Comparison of ENCODE assay signal across 8 mouse cellular contexts in the genomic region with DNA sequence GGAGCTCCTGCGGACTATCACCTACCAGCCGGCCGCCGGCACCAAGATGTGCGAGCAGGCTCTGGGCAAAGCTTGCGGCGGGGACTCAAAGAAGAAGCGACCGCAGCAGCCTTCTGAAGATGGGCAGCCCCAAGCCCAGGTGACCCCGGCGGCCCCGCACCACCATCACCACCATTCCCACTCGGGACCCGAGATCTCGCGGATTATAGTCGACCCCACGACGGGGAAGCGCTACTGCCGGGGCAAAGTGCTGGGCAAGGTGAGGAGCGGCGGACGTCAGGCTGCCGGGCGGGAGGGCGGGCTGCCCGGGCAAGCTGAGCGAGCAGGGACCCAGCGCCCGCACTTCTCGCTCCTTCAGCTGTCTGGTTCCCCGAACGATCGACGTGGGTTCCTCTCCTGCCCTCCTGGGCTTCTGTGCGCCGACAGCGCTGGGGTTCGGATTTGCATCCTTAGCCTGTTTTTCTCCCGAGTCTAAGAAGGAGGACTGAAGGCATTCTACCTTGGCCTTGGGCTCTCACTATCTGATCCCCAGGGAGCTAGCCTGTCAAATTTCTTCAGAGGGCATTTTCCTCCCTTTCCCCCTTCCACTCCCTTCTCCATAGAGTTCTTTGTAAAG. TPM values are rescaled to one million over a fixed set of nuclear protein-coding genes. Genes with fewer than 3 reads are reported as not detected.
DNase-seq lines count a peak whose midpoint lies in the region; ATAC-seq and TF ChIP-seq lines count a peak whose summit lies in the region.

No protein-coding gene starts in this region.

- H3K9me3 ChIP-seq in E14TG2a.4 (ENCODE audit: low read length): no peaks in the 10 kb centered on the region
- 0 out of 2 replicates have a peak, but pooled peaks cover 4% of the 10 kb centered on the region for H3K9me3 ChIP-seq in embryonic facial prominence, embryonic 14.5 days (ENCODE audit: control insufficient read depth, low read length)
- peaks cover 4% of the 10 kb centered on the region for H3K9me3 ChIP-seq in hindbrain, embryonic 16.5 days (ENCODE audit: control insufficient read depth, low read length)

- peak overlapping the region; percentile 94 for H3K9ac ChIP-seq in embryonic facial prominence, embryonic 14.5 days (ENCODE audit: low read depth, low read length)
- H3K9ac ChIP-seq in hindbrain, embryonic 16.5 days (ENCODE audit: low read depth, low read length): peak overlapping the region; percentile 96

- peak; percentile 8 for ATAC-seq in embryonic facial prominence, embryonic 14.5 days (ENCODE audit: low read depth)
- ATAC-seq in hindbrain, embryonic 16.5 days: no peak; the same call in 1 of the 2 replicates

- intact Hi-C loops in gastrocnemius, adult 2 months (cut with DNase I): loop anchor here (5.0 to 10.0 kb wide), 3 partner anchors 167 to 470 kb away; no protein-coding TSS in a partner anchor
- intact Hi-C loops in gastrocnemius, postnatal 14 days (cut with DNase I; ENCODE audit: low total_unique reads): no loop called here

- H3K4me1 ChIP-seq in E14TG2a.4 (replicated peaks; ENCODE audit: low read depth, low read length): peaks cover 9% of the 10 kb centered on the region
- peaks cover 4% of the 10 kb centered on the region for H3K4me1 ChIP-seq in embryonic facial prominence, embryonic 14.5 days (ENCODE audit: control insufficient read depth, insufficient read depth, low read length)
- H3K4me1 ChIP-seq in hindbrain, embryonic 16.5 days (ENCODE audit: control insufficient read depth, insufficient read depth, low read depth, low read length): peaks cover 5% of the 10 kb centered on the region

- peak overlapping the region; percentile 86 for H3K27ac ChIP-seq in gastrocnemius, adult 2 months
- H3K27ac ChIP-seq in embryonic facial prominence, embryonic 14.5 days (replicated peaks; ENCODE audit: low read depth, low read length): peak overlapping the region; percentile 87
- H3K27ac ChIP-seq in hindbrain, embryonic 16.5 days (ENCODE audit: low read depth, low read length): peak overlapping the region; percentile 94

- H3K27me3 ChIP-seq in E14TG2a.4 (ENCODE audit: insufficient read depth, low read length): peaks cover 20% of the 10 kb centered on the region
- H3K27me3 ChIP-seq in embryonic facial prominence, embryonic 14.5 days (replicated peaks; ENCODE audit: control insufficient read depth, insufficient read depth, low read length): no peaks in the 10 kb centered on the region
- no peaks in the 10 kb centered on the region for H3K27me3 ChIP-seq in hindbrain, embryonic 16.5 days (replicated peaks; ENCODE audit: control insufficient read depth, insufficient read depth, low read length)

- H3K4me3 ChIP-seq in gastrocnemius, adult 2 months: peak overlapping the region; percentile 86
- H3K4me3 ChIP-seq in E14TG2a.4 (replicated peaks; ENCODE audit: low read length): peak overlapping the region; percentile 86
- peak overlapping the region; percentile 82 for H3K4me3 ChIP-seq in embryonic facial prominence, embryonic 14.5 days (ENCODE audit: low read depth, low read length)
- peak overlapping the region; percentile 91 for H3K4me3 ChIP-seq in hindbrain, embryonic 16.5 days (ENCODE audit: low read length)

- H3K36me3 ChIP-seq in E14TG2a.4 (ENCODE audit: insufficient read depth, low read length): peaks cover 30% of the 10 kb centered on the region
- H3K36me3 ChIP-seq in embryonic facial prominence, embryonic 14.5 days (ENCODE audit: control insufficient read depth, insufficient read depth, low read length): peaks cover 36% of the 10 kb centered on the region
- peaks cover 29% of the 10 kb centered on the region for H3K36me3 ChIP-seq in hindbrain, embryonic 16.5 days (ENCODE audit: control insufficient read depth, insufficient read depth, low read length)

- TF ChIP-seq CTCF in gastrocnemius, adult 2 months (IDR thresholded peaks at IDR 0.05): no peak
- no peak for TF ChIP-seq CTCF in E14TG2a.4 (conservative IDR thresholded peaks at IDR 0.05; ENCODE audit: low read length)

- peak overlapping the region; percentile 90 for H3K4me2 ChIP-seq in embryonic facial prominence, embryonic 14.5 days (ENCODE audit: low read depth, low read length)
- H3K4me2 ChIP-seq in hindbrain, embryonic 16.5 days (ENCODE audit: low read length): peak overlapping the region; percentile 99

- DNase-seq in gastrocnemius, adult 2 months: peak; percentile 49
- no peak for DNase-seq in gastrocnemius, postnatal 14 days
- peak; percentile 47 for DNase-seq in embryonic facial prominence, embryonic 14.5 days (ENCODE audit: low spot score)
- DNase-seq in mesoderm, embryonic 11.5 days (ENCODE audit: low read depth, low spot score): peak; percentile 42
- DNase-seq in cerebellum, adult 11-12 months: no peak
- no peak for DNase-seq in right cerebral cortex, adult 18-20 months

- 0% methylated on average over 6 of the region's 41 CpGs for WGBS in embryonic facial prominence, embryonic 14.5 days
- WGBS in hindbrain, embryonic 16.5 days: 1% methylated on average over 32 of the region's 41 CpGs

RNA-seq across cellular contexts. Expression of gene Plk2, which starts 0.4 kb away (rescaled TPM):
- total RNA-seq in gastrocnemius, adult 2 months (2021): 1 to 10 TPM; 3.6 to 6.5 TPM
- 10 to 100 TPM; 20.6 TPM for total RNA-seq in gastrocnemius, postnatal 14 days (2021)
- polyA plus RNA-seq in embryonic facial prominence, embryonic 14.5 days (2014; fragmentation: Nextera tagmentation; extraction: Ambion mirVana): 97.9 and 133 TPM in 2 replicates
- polyA plus RNA-seq in hindbrain, embryonic 16.5 days (2015; fragmentation: Nextera tagmentation; extraction: Ambion mirVana): 125 and 127 TPM in 2 replicates

RNA-seq across cellular contexts. Expression of gene Gapt, which starts 38.3 kb away (rescaled TPM):
- under 1 TPM; 0.13 to 0.14 TPM for total RNA-seq in gastrocnemius, adult 2 months (2021)
- total RNA-seq in gastrocnemius, postnatal 14 days (2021): under 1 TPM in 1 of 2 experiments, not detected in 1; 0.12 TPM
- polyA plus RNA-seq in embryonic facial prominence, embryonic 14.5 days (2014; fragmentation: Nextera tagmentation; extraction: Ambion mirVana): 0.36 and 0.39 TPM in 2 replicates
- 0.08 TPM in 1 of 2 replicates, not detected in the other for polyA plus RNA-seq in hindbrain, embryonic 16.5 days (2015; fragmentation: Nextera tagmentation; extraction: Ambion mirVana)

Comparison
In these comparisons a context has a peak if more than half of its experiments do, and no peak if none do; other contexts are left out.
1. DNase-seq: peak in gastrocnemius, adult 2 months (single experiment), embryonic facial prominence, embryonic 14.5 days (single experiment) and mesoderm, embryonic 11.5 days (single experiment); none in gastrocnemius, postnatal 14 days (single experiment), cerebellum, adult 11-12 months (single experiment) and right cerebral cortex, adult 18-20 months (single experiment).
2. Peak in every context shown above with its lines, with median percentiles within 50 percentile points of each other: H3K27ac ChIP-seq and H3K4me3 ChIP-seq.